Mouse (Mus musculus): ENCODE measurements at regions not wholly inside any gene's neighbourhood (a gene's known extent, or its start where the extent isn't known, plus 50 kb on each side); places are given as distances from the start of the nearest gene placed in this dataset.
A peak's percentile ranks its signal among the peaks of the same experiment; 100 is the strongest.

- DNase-seq (ENCODE audit: low spot score in 2 of 2) = no peak
Observed at GRCm38 (mm10) chr3:61255232-61255631, 106.2 kb upstream of the Rap2b start.

- no peak for DNase-seq (ENCODE audit: low spot score in 2 of 2)
Observed at GRCm38 (mm10) chr3:61255643-61256042, 105.8 kb upstream of the Rap2b start.

GRCm38 (mm10) chr3:61268453-61269335 is 92.7 kb upstream of the Rap2b start:
- DNase-seq (ENCODE audit: low spot score in 2 of 2) = peak; percentile 48 to 56

GRCm38 (mm10) chr3:61285924-61286520 is 75.4 kb upstream of the Rap2b start:
- no peak for DNase-seq (ENCODE audit: low spot score in 2 of 2)

- no peak for DNase-seq (ENCODE audit: low spot score in 2 of 2)
Observed at GRCm38 (mm10) chr3:61288195-61288594, 73.2 kb upstream of the Rap2b start.

GRCm38 (mm10) chr3:61294855-61295254 is 66.6 kb upstream of the Rap2b start:
- DNase-seq (ENCODE audit: low spot score in 2 of 2) = no peak

- no peak for DNase-seq (ENCODE audit: low spot score in 2 of 2)
Observed at GRCm38 (mm10) chr3:61297290-61297689, 64.1 kb upstream of the Rap2b start.

- no peak for DNase-seq (ENCODE audit: low spot score in 2 of 2)
Observed at GRCm38 (mm10) chr3:61302214-61302613, 59.2 kb upstream of the Rap2b start.

GRCm38 (mm10) chr3:61303485-61303884 is 58.0 kb upstream of the Rap2b start:
- no peak for DNase-seq (ENCODE audit: low spot score in 2 of 2)

GRCm38 (mm10) chr3:61306306-61306705 is 55.1 kb upstream of the Rap2b start:
- DNase-seq (ENCODE audit: low spot score in 2 of 2) = no peak

GRCm38 (mm10) chr3:61308764-61309163 is 52.7 kb upstream of the Rap2b start:
- no peak for DNase-seq (ENCODE audit: low spot score in 2 of 2)

- DNase-seq (ENCODE audit: low spot score in 2 of 2) = no peak
Observed at GRCm38 (mm10) chr3:61309197-61309596, 52.2 kb upstream of the Rap2b start.

Data from frontal cortex, postnatal 25 days (tissue).